Mouse (Mus musculus): Measurements from ENCODE around the gene Gabrr2.
"Not testable (repeated sequence)": the region's sequence is repeated elsewhere in the genome, so short reads cannot be mapped to it uniquely, and the experiment has no call there.

Gene Gabrr2

DNA sequence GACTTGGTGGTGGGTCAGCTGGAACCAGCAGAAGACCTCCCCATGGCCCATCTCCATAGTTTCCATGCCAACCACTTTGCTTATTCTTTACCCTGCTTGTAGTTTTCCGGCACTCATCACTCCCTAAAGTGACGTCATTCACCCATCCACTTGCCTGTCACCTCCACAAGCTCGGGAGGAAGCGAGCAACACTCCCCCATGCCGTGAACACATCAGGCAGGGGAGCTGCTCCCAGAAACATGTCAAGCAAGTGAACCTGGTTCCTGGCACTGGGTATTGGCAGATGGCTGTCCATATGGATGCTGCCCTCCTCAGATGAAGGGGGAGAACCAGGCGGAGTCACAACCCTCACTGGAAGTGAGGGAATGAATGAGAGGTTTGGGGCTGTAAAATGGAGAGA lies 6.1 kb downstream of the Gabrr2 start:
- no peak for DNase-seq (ENCODE audit: low read depth in 2 of 2, low spot score in 2 of 2)

DNA sequence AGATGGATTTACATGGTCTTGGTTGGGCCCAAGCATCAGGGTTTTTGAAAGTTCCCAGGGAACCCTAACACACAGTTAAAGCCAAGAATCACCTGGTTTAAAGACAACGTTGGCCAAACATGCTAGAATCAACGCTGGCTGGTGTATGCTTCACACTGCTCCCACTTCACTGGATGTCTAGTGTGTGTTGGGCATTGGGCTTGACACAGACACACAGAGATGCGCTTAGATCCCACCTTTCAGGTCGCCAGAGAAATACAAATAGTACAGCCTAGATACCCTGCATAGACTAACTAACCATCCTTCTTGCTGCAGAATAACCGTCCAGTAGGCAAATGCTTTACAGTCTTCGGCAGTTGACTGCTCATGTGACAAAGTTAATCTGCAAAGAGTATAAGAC lies 7.5 kb downstream of the Gabrr2 start:
- no peak for DNase-seq (ENCODE audit: low read depth in 2 of 2, low spot score in 2 of 2)

DNA sequence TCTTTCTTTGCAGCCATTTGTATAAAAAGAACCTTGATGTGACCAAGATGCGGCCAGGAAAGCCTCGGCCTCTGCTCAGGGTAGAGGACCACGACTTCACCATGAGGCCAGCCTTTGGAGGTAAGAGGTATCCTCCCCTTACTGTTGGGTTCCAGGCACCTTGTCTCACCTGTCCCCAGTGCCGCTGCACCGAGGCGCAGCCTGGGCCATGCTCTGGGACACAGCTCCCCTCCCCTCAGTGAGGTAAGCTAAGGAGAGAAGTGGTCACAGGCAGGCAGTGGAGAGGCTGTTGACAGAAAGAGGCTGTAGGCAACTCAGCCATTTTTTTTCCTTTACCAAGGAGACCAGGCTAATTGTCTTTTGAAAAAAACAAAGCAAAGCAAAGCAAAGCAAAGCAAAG lies 8.5 kb downstream of the Gabrr2 start:
- DNase-seq (ENCODE audit: low read depth in 2 of 2, low spot score in 2 of 2) = no peak

DNA sequence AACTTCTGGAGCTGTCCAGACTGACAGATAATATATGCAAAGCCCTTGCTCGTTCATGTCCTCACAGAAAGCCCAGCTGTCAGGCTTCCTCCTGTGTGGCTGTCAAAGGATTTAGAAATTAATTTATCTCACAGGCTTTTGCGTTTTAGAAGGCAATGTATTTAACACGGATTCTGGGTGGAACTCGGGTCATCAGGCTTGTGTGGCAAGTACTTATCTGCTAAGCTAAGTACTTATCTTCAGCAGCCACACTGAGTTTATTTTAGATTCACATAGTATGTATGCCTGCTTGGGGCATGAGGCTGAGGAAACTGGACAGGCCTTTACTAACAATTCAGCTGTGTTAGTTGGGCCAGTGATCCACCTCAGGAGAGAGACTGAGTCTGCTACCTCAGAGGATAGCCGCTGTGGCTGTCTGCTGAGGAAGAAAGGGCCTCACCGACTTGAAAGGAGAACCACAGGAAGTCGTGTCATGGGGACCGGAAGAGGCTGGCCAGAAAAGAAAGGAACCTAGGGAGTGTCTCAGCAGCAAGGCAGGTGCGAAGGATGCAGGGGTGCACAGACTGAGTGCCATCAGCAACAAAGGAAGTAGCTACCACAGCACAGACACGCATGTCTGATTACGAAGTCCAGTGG lies 9.8 kb downstream of the Gabrr2 start:
- DNase-seq (ENCODE audit: low read depth in 2 of 2, low spot score in 2 of 2) = peak; percentile 61 to 75

DNA sequence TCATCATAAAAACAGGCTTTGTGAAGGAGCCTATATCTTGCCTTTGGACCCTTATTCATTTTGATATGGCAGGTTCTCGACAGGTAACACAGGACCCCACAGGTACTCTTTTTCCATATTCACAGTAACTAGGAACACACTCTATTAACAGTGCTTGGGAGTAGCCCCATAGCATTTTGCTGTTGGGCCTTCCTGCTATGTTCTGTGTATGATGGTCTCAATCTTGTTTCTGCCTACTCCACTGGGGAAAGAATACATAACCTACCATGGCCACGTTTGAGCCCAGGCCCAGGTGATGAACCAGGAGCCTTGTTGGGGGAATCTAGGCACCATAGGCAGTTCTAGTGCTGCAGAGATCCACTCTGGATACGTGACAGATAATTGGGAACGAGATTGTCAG lies 11.6 kb downstream of the Gabrr2 start:
- DNase-seq (ENCODE audit: low read depth in 2 of 2, low spot score in 2 of 2) = no peak

DNA sequence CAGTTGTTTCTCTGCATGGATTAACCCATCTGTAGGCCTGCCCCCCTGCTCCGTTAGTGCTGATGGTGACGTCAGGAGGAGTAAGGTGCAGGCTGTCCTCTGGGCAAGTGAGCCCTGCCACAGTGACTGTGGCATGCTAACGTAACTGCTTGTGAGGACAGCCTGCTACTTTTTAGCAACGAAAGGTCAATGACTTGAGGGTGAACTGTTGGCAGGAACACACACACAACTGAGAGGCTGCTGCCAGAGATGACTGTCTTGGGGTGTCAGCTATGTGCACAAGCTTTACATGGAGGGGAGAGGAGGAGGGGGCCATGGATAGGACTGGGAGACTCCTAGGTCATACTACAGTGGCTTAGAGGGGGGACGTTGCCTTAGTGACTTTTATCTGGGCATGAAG lies 12.1 kb downstream of the Gabrr2 start:
- no peak for DNase-seq (ENCODE audit: low read depth in 2 of 2, low spot score in 2 of 2)

DNA sequence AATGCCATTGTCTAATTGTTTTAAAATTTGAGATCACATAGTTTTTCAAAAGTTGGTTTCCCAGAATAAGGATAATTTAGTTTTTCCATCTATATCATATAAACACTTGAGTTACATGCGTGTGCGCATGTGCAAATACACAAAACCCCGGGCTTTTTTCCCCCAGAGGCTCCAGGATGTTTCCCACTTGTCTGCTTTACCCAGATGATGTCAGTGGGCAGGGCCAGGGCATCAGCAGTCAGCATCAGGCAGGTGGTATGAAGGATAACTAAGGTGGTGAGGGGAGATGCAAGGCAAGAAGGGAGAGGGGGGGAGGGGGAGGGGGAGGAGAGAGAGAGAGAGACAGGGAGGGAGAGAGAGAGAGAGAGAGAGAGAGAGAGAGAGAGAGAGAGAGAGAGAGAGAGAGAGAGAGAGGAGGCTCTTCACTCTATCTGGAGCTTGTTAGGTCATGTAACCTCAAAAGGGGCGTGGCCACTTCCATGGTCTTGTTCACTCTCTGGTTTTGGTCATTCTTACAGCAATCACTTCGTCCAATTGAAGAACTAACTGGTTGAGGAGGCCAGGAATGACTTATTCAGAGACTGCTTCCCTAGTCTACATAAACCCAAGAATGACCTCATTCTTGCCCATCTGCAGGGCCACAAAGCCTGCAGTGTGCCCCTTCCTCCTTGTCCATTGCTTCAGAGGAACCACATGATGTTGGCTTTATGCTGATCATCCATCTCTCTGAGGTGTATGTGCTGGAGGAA lies 13.2 kb downstream of the Gabrr2 start:
- DNase-seq (ENCODE audit: low read depth in 2 of 2, low spot score in 2 of 2) = no peak

DNA sequence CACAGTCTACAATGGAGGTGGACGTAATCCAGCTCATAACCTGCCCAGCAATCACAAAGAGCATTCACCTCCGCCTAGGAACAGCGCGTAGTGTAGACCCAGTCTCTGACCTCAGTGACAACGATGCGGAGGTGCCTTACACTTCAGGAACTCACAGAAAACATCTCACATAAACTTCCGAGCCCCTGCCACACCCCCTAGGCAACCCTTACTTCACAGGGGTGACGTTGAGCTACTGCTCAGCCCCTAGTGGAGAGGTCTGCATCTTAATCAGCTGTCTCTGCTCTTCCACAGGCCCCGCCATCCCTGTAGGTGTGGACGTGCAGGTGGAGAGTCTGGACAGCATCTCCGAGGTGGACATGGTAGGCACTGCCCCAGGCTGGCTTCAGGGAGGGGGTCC lies 14.4 kb downstream of the Gabrr2 start:
- peak; percentile 10 to 39 for DNase-seq (ENCODE audit: low read depth in 2 of 2, low spot score in 2 of 2)

DNA sequence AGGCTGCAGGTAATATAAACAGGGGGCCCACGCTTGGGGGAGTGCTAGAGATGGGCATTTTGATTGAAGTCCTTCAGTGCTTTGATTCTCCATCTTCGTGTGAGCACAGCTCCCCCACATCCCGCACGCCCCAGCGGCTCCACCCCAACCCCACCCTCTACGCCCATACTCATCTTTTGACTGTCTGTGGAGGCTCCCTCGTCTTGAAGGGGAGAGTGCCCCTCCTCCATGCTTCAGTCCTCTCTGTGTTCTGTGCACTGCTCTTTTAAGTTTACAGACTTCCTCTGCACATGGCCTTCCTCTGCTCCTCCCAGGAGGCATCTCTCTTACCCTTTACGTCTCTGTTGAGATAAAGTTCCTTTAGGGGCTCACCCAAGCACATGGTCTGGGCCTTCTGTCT lies 14.9 kb downstream of the Gabrr2 start:
- DNase-seq (ENCODE audit: low read depth in 2 of 2, low spot score in 2 of 2) = no peak

DNA sequence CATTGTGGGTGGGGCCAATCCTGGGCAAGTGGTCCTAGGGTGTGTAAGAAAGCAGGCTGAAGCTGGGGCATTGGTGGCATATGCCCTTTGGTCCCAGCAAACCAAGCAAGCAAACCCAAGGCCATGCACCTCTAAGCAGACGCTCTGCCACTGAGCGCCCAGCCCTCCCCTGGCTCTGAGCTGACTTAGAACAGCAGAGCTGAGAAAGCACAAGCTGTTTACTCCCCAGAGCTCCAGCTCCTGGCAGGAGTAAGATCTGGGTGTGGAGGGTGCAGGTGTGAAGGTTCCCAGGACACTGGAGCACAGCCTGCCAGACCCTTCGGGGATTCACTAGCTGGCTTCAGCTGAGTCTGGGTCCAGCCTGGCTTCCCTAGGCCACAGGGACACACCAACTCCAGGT lies 15.7 kb downstream of the Gabrr2 start:
- no peak for DNase-seq (ENCODE audit: low read depth in 2 of 2, low spot score in 2 of 2)

DNA sequence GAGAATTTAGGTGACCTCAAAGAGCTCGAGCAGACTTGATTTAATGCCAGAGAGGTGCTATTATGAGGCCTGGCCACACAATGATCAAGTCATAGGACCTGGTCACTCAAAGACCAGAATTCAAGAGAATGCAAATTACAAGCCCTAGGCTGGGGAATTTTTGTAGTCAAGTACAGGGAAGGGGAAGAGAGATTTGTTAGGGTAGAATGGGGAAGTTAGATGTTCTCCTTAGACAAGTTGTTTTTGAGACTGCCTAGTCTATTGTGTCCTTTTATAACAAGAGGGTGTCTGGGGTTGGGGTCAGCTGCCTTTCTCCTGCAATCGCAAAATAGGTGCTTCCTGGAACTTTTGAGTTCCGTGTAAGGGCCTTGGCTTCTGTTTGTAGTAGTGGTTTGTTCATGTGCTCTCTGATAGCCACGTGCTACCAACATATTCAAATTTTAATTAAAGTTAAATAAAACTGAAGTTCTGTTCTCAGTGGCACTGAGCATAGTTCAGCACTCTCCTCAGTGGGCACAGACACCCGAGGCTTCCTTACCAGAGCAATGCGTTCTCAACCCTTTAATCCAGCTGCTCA lies 36.4 kb downstream of the Gabrr2 start:
- DNase-seq (ENCODE audit: low read depth in 2 of 2, low spot score in 2 of 2) = no peak

DNA sequence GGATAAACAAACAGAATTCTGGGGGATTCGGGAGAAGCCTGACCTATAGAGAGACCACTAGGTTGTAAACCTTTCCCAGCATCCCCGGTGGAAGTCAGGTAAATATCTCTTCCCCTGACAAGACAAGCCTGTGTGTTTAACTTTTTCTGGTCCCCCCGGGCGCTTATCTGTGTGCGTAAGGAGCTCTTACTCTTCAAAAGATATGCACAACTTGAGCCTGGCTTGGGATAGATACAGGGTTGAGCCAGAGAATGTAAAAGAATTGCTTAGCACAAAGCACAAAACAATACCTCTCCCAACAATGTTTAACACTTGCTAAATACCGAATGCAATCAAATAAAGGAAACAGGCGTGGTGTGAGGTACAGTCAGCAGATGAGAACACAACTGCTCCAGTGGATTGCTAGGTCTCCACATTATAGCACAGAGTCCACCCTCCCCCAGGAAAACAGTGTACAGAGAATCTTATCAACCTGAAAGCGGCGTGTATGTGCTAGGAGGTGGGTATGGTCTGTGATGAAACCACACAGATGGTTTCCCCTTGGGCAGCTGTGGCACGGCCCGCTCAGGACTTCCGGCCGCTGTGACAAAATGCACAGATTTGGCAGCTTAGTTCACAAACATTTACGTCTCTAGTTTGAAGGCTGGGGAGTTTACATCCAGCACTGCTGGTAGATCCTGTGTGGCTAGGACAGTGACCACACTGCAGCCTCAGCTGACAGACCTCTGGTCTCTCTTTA lies 47.1 kb downstream of the Gabrr2 start:
- DNase-seq (ENCODE audit: low read depth in 2 of 2, low spot score in 2 of 2) = no peak

DNA sequence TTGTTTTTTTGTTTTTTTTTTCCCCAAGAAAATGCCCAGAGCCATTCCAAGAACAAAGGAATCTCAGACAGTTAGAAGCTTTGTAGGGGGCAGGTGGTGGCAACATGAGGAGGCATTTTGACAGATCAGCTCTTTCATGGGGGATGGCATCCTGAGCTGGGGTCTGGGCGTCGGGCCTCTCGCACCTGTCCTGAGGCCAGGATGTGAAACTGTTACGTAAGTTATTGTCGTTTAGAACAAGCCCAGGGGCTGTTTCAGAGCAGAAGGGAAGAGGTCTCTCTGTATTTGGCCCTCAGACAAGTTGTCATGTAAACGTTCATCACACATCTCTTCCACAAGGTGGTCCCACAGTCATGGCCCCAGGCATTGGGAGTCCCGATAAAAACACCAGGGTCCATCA lies 48.0 kb downstream of the Gabrr2 start:
- peak in 1 of 2 experiments; percentile 8 for DNase-seq (ENCODE audit: low read depth in 2 of 2, low spot score in 2 of 2)

DNA sequence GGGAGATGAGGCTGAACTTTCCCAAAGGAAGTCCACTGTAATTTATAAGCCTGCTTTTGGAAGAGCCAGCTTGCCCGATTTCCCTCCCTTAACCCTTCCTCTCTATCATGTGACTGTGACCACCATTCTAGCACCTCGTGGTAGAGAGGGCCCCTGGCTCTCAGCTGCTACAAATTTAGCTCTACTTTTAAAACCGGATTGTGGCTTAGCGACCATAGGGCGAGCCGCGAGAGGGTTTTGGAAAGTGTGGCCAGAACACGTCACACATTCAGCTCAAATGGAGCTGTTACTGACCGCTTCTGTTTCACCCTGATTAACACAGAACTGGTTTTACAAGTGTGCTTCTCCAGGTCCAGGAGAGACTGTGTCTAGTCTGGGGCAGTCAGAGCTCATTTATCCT lies 48.6 kb downstream of the Gabrr2 start:
- peak in 1 of 2 experiments; percentile 4 for DNase-seq (ENCODE audit: low read depth in 2 of 2, low spot score in 2 of 2)

DNA sequence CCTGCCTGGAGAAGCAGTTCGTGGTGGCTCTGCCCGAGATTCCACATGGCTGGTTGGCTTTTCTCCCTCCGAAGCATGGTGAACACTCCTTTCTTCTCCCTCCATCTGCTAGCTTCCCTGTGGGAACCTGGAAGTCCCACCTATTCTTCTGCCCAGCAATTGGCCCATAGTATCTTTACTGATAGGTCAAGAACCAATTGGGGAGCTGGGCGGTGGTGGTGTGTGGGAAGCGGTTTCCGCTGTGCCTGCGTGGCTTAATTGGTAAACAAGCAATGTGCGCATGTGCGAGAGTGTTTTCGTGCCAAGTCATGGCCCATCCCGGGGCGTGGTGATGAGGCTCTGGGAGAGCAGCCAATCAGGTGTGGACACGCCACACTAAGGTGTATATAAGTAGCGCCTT lies 50.1 kb downstream of the Gabrr2 start:
- not testable (repeated sequence) for DNase-seq (ENCODE audit: low read depth in 2 of 2, low spot score in 2 of 2)

DNA sequence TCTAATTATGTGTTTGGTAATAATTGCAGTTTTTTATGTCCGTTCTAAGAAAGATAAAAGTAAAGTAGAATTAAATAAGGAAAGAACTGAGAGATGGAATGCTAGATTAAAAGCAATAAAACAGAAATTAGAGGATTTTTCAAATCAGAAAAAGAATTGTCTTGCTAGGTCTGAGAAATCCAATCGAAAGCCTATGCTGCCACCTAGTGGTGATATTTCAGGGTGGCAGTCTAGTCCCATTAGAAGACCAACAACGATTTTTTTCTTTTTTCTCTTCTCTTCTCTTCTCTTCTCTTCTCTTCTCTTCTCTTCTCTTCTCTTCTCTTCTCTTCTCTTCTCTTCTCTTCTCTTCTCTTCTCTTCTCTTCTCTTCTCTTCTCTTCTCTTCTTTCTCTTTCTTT lies 56.3 kb downstream of the Gabrr2 start:
- DNase-seq (ENCODE audit: low read depth in 2 of 2, low spot score in 2 of 2) = peak; percentile 74 to 85

DNA sequence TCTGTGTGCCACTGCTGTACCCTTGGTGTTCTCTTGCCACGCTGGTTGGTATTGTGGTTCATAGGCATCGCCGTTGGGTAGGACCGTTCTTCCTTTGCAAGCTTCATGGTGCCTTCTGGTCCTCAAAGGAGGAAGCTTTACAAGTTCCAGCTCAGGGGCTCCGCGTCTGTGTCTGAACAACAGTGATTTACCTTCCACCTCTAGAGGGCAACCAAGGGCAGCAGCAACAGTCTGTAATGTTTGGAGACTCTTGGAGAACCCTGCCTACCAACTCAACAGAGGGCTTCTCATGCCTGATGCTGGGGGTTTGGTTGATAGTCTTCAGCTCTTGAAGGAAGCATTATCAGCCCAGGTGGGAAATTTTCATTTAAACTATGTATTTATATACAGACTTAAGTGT lies 61.7 kb downstream of the Gabrr2 start:
- DNase-seq (ENCODE audit: low read depth in 2 of 2, low spot score in 2 of 2) = peak; percentile 17 to 51

DNA sequence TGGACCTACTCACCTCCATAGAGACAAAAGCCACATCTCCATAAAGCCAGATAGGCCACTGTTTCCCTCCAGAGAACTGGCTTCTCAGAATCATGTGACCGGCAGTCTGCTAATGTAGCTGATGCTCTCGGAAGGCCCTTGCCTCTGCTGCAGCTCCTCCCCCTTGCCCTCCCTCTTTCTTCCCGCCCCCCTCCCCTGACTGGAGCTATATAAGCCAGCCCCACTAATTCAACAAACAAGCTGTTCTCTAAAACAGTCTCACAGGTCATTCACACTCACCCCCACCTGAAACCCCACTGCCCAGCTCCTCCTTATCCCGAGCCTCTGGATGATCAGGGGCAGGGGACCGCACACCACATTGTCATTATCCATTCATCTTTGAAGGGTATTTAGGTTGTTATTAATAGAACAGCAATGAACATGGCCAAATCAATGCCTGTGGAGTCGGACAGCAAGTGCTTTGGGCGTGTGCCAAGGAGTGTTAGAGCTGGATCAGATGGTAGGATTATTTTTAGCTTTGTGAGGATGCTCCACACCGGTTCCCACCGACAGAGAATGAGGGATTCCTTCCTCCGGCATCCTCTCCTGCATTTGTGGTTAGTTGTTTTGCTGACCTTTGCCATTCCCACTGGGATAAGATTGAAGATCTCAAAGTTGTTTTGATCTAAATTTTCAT lies 62.7 kb downstream of the Gabrr2 start:
- DNase-seq (ENCODE audit: low read depth in 2 of 2, low spot score in 2 of 2) = no peak

DNA sequence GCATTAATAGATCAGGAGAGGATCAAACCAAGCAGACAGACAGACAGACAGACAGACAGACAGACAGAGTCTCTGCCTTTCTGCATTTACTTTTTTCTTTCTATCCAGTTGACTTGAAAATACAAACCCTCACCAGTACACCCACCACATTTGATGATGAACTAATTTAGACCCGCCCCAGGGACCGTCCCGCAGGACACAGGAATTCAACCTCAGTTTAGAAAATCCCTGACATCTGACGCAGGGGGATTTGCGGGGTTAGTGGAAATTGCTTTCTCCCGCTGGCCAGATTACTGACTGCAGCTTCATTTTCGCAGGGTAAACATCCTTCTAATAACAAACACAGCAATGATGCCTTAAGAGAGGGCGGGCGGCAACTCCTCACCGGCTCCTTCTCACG lies 69.4 kb downstream of the Gabrr2 start, which contains the start of gene Gabrr1:
Gene Gabrr1, plus strand, starts transcription at position 301 of the 400 bp plus-strand sequence.
- DNase-seq (ENCODE audit: low read depth in 2 of 2, low spot score in 2 of 2) = no peak
